Mouse (Mus musculus) lung, embryonic 15.5 days (tissue): Measurements from ENCODE around the gene Spice1. TPM values are rescaled to one million over a fixed set of nuclear protein-coding genes. Genes with fewer than 3 reads are reported as not detected.

Source experiments
- ATAC-seq: fragments of 200-750 bp; cut with Nextera tagmentation; 2 replicates; pipeline ENCODE4 v1.8.0; 2017; ENCODE audit warnings: moderate number of reproducible peaks, borderline replicate concordance; ENCODE audit not compliant: low FRiP score, low TSS enrichment; ENCODE audit errors: extremely low read depth
- H3K27ac ChIP-seq: fragments of 300-500 bp; sonication (generic); 2 replicates; pipeline ENCODE4 v1.5.1; 2015; ENCODE audit warnings: moderate library complexity, mild to moderate bottlenecking, inconsistent platforms
- H3K27me3 ChIP-seq: fragments of 300-500 bp; sonication (generic); 2 replicates; pipeline ENCODE4 v1.6.1; 2015; ENCODE audit warnings: inconsistent platforms
- H3K36me3 ChIP-seq: fragments of 300-500 bp; sonication (generic); 2 replicates; pipeline ENCODE4 v1.6.1; 2015; ENCODE audit warnings: inconsistent platforms
- H3K4me1 ChIP-seq: fragments of 300-500 bp; sonication (generic); 2 replicates; pipeline ENCODE4 v1.6.1; 2015; ENCODE audit warnings: inconsistent platforms
- H3K4me2 ChIP-seq: fragments of 300-500 bp; sonication (generic); 2 replicates; pipeline ENCODE4 v1.6.1; 2015; ENCODE audit warnings: inconsistent platforms, mild to moderate bottlenecking, moderate library complexity
- H3K4me3 ChIP-seq: fragments of 300-500 bp; sonication (generic); 2 replicates; pipeline ENCODE4 v1.5.1; 2015; ENCODE audit warnings: mild to moderate bottlenecking, inconsistent platforms
- H3K9ac ChIP-seq: fragments of 300-500 bp; sonication (generic); 2 replicates; pipeline ENCODE4 v1.6.1; 2015; ENCODE audit warnings: inconsistent platforms
- H3K9me3 ChIP-seq: fragments of 300-500 bp; sonication (generic); 2 replicates; pipeline ENCODE4 v1.6.1; 2016; ENCODE audit warnings: inconsistent platforms
- WGBS: fragments of 180-500 bp; shearing (Covaris S2); methylation state at CpG from one replicate; pipeline ENCODE4 v1.1.7; 2015; 5-methylcytosine and 5-hydroxymethylcytosine counted together
- polyA plus RNA-seq: library from polyadenylated mRNA; unstranded; fragments of >200 nt; fragmentation: Nextera tagmentation; extraction: Ambion mirVana; gene quantifications from 2 replicates; pipeline ENCODE4 v1.2.1, GENCODE M21; 2015

Gene Spice1
- polyA plus RNA-seq, 1 experiment from 2014 or later, result 33.5 TPM

DNA sequence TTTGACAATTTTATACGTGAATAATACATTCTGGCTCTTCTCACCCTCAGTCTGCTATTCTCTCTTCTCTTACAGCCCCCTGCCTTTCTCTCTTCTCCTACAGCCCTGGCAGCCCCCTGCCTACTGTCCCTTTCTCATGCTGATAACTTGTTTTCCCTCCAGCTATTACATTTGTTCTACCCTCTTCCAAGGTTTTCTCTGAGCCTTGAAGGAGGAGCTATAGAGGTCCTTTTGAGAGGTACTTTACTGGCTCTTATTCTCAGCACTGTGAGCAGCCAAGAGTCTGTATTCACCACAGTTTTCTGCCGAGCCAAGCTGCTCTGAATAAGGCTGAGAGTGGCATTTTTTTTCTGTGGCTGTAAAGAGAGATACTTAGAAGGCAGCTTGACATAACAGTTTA, 36.6 kb downstream of the Spice1 start:
- ATAC-seq, result no peak
- 44% methylated on average over 2 of the region's 2 CpGs for WGBS
- H3K27ac ChIP-seq, result no peak overlapping the region
- no peaks in the 10 kb centered on the region for H3K27me3 ChIP-seq
- no peak overlapping the region for H3K4me3 ChIP-seq
- H3K9me3 ChIP-seq, result no peaks in the 10 kb centered on the region
- H3K4me1 ChIP-seq, result 0 out of 2 replicates have a peak, but pooled peaks cover 3% of the 10 kb centered on the region
- H3K36me3 ChIP-seq, result peaks cover 27% of the 10 kb centered on the region
- H3K9ac ChIP-seq, result no peak overlapping the region
- no peak overlapping the region for H3K4me2 ChIP-seq

DNA sequence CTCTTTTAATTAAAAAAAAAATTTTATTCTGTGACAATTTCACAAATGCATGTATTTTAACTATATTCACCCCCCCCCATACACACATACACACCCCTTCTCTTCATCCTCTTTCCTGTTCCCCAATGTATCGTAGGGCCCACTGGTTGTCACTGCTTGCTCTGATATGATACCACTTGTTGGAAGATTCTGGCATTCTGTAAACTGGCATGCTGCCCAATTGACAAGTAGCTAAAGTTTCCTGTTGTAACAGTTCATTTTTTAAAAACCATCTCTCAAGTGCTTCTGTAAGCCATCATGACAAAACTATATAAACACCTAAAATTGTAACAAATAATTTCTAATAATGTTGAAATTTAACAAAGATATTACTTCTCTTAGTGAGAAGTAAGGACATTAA, 37.3 kb downstream of the Spice1 start:
- no peak overlapping the region for H3K9ac ChIP-seq
- no peaks in the 10 kb centered on the region for H3K27me3 ChIP-seq
- no peak for ATAC-seq
- no peak overlapping the region for H3K4me3 ChIP-seq
- no peak overlapping the region for H3K4me2 ChIP-seq
- peaks cover 26% of the 10 kb centered on the region for H3K36me3 ChIP-seq
- no peak overlapping the region for H3K27ac ChIP-seq
- 0 out of 2 replicates have a peak, but pooled peaks cover 3% of the 10 kb centered on the region for H3K4me1 ChIP-seq
- H3K9me3 ChIP-seq, result no peaks in the 10 kb centered on the region
- WGBS, result 59% methylated on average over 1 of the region's 1 CpGs

DNA sequence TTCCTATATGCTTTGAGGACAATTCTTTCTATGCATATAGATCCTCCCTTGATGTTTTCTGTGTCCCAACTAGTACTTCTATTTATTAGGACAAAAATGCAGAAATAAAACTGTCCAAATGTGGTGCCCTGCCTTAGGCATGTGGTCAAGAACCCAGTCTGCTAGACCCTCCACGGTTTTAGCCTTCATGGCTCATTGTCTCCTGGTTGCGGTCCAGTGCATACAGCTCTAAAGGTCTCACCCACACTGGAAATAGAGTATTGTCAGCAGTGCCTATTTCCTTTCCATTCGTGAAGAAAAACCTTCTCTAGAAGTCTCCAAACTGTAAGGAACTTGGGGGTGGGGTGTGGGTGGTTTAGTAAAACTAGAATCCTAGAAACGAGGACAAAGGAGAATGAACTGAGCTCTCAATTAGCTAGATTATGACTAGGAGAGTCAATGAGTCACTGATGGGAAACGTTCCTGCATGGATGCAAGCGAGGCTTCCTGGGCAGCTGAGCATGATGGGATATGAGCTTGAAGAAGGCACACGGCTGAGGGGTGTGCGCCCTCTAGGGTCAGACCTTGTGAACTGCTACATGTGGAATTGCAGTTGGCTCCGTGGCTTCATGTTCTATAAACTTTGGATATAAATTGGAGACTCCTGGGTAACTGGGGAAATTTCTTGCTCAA, 45.1 kb downstream of the Spice1 start:
- H3K4me3 ChIP-seq, result no peak overlapping the region
- H3K36me3 ChIP-seq, result peaks cover 18% of the 10 kb centered on the region
- H3K27me3 ChIP-seq, result no peaks in the 10 kb centered on the region
- H3K27ac ChIP-seq, result no peak overlapping the region
- WGBS, result 40% methylated on average over 9 of the region's 9 CpGs
- no peak for ATAC-seq
- H3K9me3 ChIP-seq, result no peaks in the 10 kb centered on the region
- no peaks in the 10 kb centered on the region for H3K4me1 ChIP-seq
- no peak overlapping the region for H3K9ac ChIP-seq
- no peak overlapping the region for H3K4me2 ChIP-seq

- no peaks in the 10 kb centered on the region for H3K27me3 ChIP-seq
- peak within 1 kb of the TSS; percentile 18; the same call in 1 of the 2 replicates for H3K4me3 ChIP-seq
- WGBS, result under 1% methylated on average over 17 of the region's 17 CpGs
- peaks cover 3% of the 10 kb centered on the region; the same call in 1 of the 2 replicates for H3K36me3 ChIP-seq
- H3K9ac ChIP-seq, result no peak within 1 kb of the TSS
- H3K4me1 ChIP-seq, result peaks cover 3% of the 10 kb centered on the region; the same call in 1 of the 2 replicates
- peak within 1 kb of the TSS; percentile 34 for H3K27ac ChIP-seq
- H3K4me2 ChIP-seq, result peak within 1 kb of the TSS; percentile 55
- peak; percentile 88 for ATAC-seq
- H3K9me3 ChIP-seq, result no peaks in the 10 kb centered on the region
Observed at GRCm38 (mm10) chr16:44394577-44395243, 47.8 kb downstream of the Spice1 start, which contains the start of gene Cfap44. Gene Cfap44, plus strand, starts transcription at chr16:44394796.

DNA sequence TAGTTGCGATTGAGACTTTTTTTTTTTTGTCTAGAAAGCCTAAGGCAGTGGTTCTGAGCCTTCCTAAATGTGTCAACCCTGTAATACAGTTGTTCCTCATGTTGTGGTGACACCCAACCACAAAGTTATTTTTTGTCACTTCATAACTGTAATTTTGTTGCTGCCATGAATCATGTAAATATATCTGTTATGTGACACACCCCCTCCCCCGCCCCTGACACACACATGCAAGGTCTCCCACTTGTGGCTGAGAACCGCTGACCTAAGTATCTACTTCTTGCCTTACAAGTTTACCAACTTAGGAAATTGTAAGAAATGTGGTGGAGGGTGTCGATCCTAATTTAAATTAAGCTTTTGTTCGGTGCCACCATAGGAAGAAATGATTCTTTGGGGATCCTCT, 58.0 kb downstream of the Spice1 start:
- ATAC-seq, result no peak
- Histone ChIP-seq H3K4me1 (no peaks in the 10 kb centered on the region), H3K9ac (no peak overlapping the region), H3K27me3 (no peaks in the 10 kb centered on the region), H3K9me3 (no peaks in the 10 kb centered on the region), H3K27ac (no peak overlapping the region), H3K4me3 (no peak overlapping the region), H3K36me3 (no peaks in the 10 kb centered on the region), H3K4me2 (no peak overlapping the region)
- WGBS, result 93% methylated on average over 5 of the region's 5 CpGs

DNA sequence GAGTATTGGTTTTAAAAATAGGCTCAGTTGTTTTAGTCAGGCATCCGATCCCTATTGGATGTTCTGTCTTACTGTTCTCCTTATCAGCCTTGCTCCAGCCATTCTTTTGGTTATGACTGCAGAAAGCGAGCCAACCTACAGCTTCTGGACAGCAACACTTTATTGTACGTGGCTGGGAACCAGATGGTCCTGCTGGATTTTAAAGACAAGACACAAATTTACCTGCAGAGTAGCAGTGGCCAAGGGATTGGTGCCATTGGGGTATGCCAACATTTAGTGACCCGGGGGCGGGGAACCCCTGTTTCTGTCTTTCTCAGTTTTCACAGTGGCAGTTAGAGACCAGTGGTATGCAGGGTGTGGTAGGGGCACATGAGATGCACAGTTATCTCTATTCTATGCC, 60.3 kb downstream of the Spice1 start:
- no peak overlapping the region for H3K4me3 ChIP-seq
- no peaks in the 10 kb centered on the region for H3K9me3 ChIP-seq
- no peak overlapping the region for H3K27ac ChIP-seq
- H3K27me3 ChIP-seq, result no peaks in the 10 kb centered on the region
- H3K9ac ChIP-seq, result no peak overlapping the region
- no peak overlapping the region for H3K4me2 ChIP-seq
- WGBS, result 82% methylated on average over 5 of the region's 5 CpGs
- H3K36me3 ChIP-seq, result no peaks in the 10 kb centered on the region
- ATAC-seq, result no peak
- H3K4me1 ChIP-seq, result no peaks in the 10 kb centered on the region

- H3K9ac ChIP-seq, result no peak overlapping the region
- no peak overlapping the region for H3K27ac ChIP-seq
- H3K4me2 ChIP-seq, result no peak overlapping the region
- no peak overlapping the region for H3K4me3 ChIP-seq
- WGBS, result 90% methylated on average over 2 of the region's 2 CpGs
- H3K36me3 ChIP-seq, result no peaks in the 10 kb centered on the region
- H3K27me3 ChIP-seq, result no peaks in the 10 kb centered on the region
- H3K4me1 ChIP-seq, result no peaks in the 10 kb centered on the region
- ATAC-seq, result no peak
- no peaks in the 10 kb centered on the region for H3K9me3 ChIP-seq
Observed at GRCm38 (mm10) chr16:44408290-44408689, 61.4 kb downstream of the Spice1 start.

- Histone ChIP-seq H3K36me3 (no peaks in the 10 kb centered on the region), H3K27me3 (no peaks in the 10 kb centered on the region), H3K27ac (no peak overlapping the region), H3K9me3 (no peaks in the 10 kb centered on the region), H3K9ac (no peak overlapping the region), H3K4me1 (no peaks in the 10 kb centered on the region), H3K4me2 (no peak overlapping the region), H3K4me3 (no peak overlapping the region)
- no peak for ATAC-seq
- WGBS, result 28% methylated on average over 6 of the region's 6 CpGs
Observed at GRCm38 (mm10) chr16:44410176-44410575, 63.3 kb downstream of the Spice1 start.

GRCm38 (mm10) chr16:44417596-44417995, 70.7 kb downstream of the Spice1 start:
- Histone ChIP-seq H3K27ac (no peak overlapping the region), H3K27me3 (no peaks in the 10 kb centered on the region), H3K4me2 (peak overlapping the region; percentile 35), H3K36me3 (no peaks in the 10 kb centered on the region), H3K9ac (no peak overlapping the region), H3K9me3 (no peaks in the 10 kb centered on the region), H3K4me1 (peaks cover 10% of the 10 kb centered on the region; the same call in 1 of the 2 replicates), H3K4me3 (no peak overlapping the region)
- WGBS, result 25% methylated on average over 8 of the region's 8 CpGs
- peak; percentile 72; the same call in 1 of the 2 replicates for ATAC-seq

DNA sequence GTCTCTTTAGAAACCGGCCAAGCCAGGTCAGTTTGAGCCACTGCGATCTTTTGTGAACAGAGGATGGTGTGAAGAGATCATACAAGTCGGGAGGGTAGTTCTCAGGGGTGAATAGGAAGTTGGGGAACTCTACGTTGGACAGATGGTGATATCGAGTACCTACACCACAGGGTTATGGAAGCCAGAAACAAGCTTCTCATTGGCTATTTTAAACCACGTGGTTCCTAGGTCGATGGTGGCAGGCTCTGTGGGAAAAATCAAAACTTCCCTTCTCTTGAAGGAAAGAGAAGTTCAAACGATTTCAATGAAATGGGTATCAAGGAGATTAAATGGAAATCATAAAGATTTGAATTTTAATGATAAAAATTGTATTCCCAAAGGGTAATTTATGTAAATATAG, 74.8 kb downstream of the Spice1 start:
- Histone ChIP-seq H3K4me3 (no peak overlapping the region), H3K4me1 (peaks cover 17% of the 10 kb centered on the region; the same call in 1 of the 2 replicates), H3K9me3 (no peaks in the 10 kb centered on the region), H3K27me3 (no peaks in the 10 kb centered on the region), H3K36me3 (no peaks in the 10 kb centered on the region), H3K27ac (no peak overlapping the region), H3K9ac (no peak overlapping the region), H3K4me2 (no peak overlapping the region)
- WGBS, result 82% methylated on average over 8 of the region's 8 CpGs
- ATAC-seq, result no peak

DNA sequence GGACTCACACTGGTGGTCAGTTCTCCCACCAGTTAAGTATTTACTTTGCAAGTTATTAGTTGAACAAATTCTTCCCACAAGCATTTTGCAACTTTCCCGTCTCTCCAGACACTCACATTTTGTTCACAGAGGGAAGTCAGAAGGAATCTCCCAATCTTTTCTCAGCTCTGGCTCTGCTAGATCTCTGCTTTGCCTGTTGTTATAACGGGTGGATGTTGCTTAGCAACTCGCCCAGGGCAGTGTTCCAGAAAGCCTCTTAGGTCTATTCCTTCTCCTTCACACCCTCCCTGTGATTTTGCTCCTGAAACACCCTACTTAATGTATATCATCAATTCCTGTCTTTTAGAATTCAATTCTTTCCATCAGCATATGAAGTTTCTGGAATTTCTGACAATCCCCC, 76.6 kb downstream of the Spice1 start:
- H3K4me2 ChIP-seq, result no peak overlapping the region
- no peaks in the 10 kb centered on the region for H3K9me3 ChIP-seq
- 18% methylated on average over 3 of the region's 3 CpGs for WGBS
- H3K27ac ChIP-seq, result no peak overlapping the region
- H3K27me3 ChIP-seq, result no peaks in the 10 kb centered on the region
- no peak overlapping the region for H3K4me3 ChIP-seq
- peaks cover 7% of the 10 kb centered on the region; the same call in 1 of the 2 replicates for H3K4me1 ChIP-seq
- no peak for ATAC-seq
- no peak overlapping the region for H3K9ac ChIP-seq
- H3K36me3 ChIP-seq, result no peaks in the 10 kb centered on the region

GRCm38 (mm10) chr16:44428456-44428855, 81.5 kb downstream of the Spice1 start:
- H3K4me3 ChIP-seq, result no peak overlapping the region
- H3K27ac ChIP-seq, result no peak overlapping the region
- no peak overlapping the region for H3K4me2 ChIP-seq
- no peaks in the 10 kb centered on the region for H3K27me3 ChIP-seq
- H3K36me3 ChIP-seq, result no peaks in the 10 kb centered on the region
- no peak for ATAC-seq
- 66% methylated on average over 5 of the region's 5 CpGs for WGBS
- H3K4me1 ChIP-seq, result peaks cover 4% of the 10 kb centered on the region; the same call in 1 of the 2 replicates
- H3K9ac ChIP-seq, result no peak overlapping the region
- no peaks in the 10 kb centered on the region for H3K9me3 ChIP-seq
